Mouse (Mus musculus): ENCODE measurements around the gene Surf4.

Gene Surf4

GRCm38 (mm10) chr2:26930390-26930789, 3.3 kb downstream of the Surf4 start:
- DNase-seq (ENCODE audit: low spot score in 2 of 2), result peak in 1 of 2 experiments; percentile 60

DNA sequence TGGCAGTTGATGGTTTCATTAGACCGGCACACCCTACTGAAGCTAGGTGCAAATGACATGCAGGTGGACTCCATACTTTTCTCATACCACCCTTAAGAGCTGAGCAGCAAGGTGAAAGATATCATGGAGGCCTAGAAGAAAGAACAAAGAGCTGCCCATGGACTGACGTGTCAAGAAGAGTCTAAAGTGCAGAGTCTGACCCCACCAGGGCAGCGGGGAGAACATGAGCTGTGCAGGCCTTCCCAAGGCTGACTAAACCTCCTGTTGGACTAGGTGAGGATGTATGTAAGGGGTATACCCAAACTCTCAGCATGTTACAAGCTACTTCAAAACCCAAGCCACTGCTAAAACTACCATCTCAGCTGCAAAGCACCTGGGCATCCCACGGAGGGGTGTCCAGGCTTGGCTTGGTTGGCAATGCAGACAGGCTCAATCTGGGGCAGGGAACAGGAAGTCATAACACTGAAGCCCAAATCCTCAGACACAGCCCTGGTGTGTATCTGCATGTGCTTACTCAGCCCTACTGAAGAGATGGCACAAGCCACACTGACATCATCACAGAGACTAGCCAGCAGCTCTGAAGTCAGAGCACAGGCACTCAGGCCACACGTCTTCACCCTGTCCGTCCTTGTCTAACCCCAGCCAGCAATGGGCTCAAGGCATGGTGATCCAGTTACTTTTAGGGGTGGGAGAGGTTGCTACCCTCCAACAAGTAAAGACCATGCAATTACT, 5.8 kb downstream of the Surf4 start:
- DNase-seq (ENCODE audit: low spot score in 2 of 2), result no peak

DNA sequence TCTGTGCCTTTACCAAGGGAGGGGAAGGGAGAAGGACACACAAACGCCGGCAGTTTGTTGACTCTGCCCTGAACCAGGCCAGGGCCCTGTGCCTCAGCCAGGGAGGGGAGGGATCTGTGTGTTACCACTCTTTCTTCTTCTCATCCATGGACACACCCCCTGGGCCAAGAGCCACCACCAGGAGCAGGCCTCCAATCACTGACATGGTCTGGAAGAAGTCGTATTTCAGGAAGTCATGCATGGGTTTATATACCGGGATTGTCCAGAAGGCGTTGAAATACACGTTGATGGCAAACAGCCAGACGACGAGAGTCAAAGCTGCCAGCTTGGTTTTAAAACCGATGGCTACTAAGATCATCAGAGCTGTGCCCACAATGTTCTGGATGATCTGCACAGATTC, 11.9 kb downstream of the Surf4 start:
- DNase-seq (ENCODE audit: low spot score in 2 of 2), result no peak

GRCm38 (mm10) chr2:26920190-26920855, 13.4 kb downstream of the Surf4 start:
- no peak for DNase-seq (ENCODE audit: low spot score in 2 of 2)

- DNase-seq (ENCODE audit: low spot score in 2 of 2), result no peak
Measured at GRCm38 (mm10) chr2:26919684-26920083, 14.0 kb downstream of the Surf4 start.

- no peak for DNase-seq (ENCODE audit: low spot score in 2 of 2)
Measured at GRCm38 (mm10) chr2:26916738-26917137, 17.0 kb downstream of the Surf4 start.

- DNase-seq (ENCODE audit: low spot score in 2 of 2), result peak; percentile 81 to 83
Measured at GRCm38 (mm10) chr2:26915927-26916728, 17.6 kb downstream of the Surf4 start, which contains the start of the genes Surf2 and Surf1. Gene Surf2, plus strand, starts transcription at chr2:26916367. Gene Surf1, minus strand, starts transcription at chr2:26916530.

DNA sequence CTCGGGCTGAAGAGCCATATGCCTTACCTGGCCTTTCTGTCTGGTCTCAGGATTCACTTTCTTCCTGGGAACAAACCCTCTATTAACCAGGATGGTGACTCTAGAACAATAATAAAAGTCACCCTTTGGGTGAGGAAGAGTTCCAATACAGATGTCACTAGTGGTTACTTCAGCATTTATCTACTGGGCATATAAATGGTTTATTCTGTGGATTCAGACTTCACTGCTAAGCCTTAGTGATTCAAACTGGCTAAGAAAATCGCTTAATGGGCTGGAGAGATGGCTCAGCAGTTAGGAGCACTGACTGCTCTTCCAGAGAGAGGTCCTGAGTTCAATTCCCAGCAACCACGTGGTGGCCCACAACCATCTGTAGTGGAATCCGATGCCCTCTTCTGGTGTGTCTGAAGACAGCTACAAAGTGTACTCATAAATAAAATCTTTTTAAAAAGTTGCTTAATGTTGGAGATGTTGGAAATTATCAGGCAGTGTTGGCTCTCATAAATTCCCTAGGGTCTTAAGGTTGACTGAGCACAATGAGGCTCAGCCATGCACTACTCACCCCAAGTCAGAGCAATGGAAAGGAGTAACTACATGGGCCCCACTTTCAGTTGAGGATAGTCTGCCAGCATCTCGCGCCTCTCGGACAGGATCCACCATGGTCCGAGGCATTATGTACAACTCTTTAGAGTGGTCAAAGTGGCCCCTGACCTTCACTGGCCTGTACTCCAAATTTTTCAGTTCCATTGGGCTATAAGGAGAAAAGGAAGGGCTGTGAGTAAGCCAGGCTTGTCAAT, 19.4 kb downstream of the Surf4 start:
- no peak for DNase-seq (ENCODE audit: low spot score in 2 of 2)

DNA sequence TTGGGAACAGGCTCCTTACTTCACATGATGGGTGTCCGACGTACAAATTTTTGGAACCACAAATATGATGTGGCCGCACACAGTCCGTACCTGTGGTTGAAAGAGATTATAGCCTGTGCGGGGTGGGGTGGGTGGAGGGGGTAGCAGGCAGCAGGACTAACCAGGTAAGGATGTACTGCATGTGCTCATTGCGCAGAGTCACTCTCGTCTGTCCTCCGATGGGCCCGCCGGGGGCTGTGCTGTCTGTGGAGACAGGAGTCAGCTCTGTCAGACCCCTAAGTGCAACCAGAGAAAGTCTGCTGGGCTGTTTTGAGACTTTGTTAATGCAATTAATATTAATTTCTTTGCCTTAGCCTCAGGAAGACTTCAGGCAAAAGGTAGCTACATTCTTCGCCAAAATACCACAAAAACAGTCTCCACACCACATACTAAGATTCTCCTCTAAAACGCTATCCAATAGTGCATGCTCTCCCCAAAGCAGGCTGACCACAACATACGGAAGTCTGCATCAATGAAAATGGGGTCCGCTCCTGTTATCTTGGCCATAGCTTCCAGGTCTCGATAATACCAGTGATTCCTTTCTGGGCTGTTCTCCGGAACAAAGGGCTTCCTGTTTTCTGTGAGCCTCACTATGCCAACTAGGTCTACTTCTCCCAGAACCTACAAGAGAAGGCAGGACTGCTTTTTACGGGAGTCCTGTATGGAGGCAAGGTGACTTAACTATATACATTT, 20.1 kb downstream of the Surf4 start:
- no peak for DNase-seq (ENCODE audit: low spot score in 2 of 2)

GRCm38 (mm10) chr2:26912253-26912770, 21.4 kb downstream of the Surf4 start:
- DNase-seq (ENCODE audit: low spot score in 2 of 2), result no peak

- no peak for DNase-seq (ENCODE audit: low spot score in 2 of 2)
Measured at GRCm38 (mm10) chr2:26910994-26911765, 22.5 kb downstream of the Surf4 start.

GRCm38 (mm10) chr2:26910124-26910993, 23.4 kb downstream of the Surf4 start, which contains the start of the genes Med22 and Rpl7a:
Gene Med22, minus strand, starts transcription at chr2:26910677.
Gene Rpl7a, plus strand, starts transcription at chr2:26910764.
- peak; percentile 99 to 100 for DNase-seq (ENCODE audit: low spot score in 2 of 2)

DNA sequence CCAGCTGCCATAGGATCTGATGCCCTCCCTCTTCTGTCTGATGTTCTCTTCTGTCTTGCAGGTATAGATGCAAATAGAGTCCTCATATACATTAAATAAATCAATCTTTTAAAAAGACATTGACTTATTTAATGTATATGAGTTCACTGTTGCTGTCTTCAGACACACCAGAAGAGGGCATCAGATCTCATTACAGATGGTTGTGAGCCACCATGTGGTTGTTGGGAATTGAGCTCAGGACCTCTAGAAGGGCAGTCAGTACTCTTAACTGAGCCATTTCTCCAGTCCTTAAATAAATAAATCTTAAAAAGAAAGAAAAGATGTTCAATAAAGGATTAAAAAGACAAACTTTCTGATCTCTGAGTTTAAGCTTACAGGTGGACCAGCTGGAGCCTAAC, 24.3 kb downstream of the Surf4 start:
- no peak for DNase-seq (ENCODE audit: low spot score in 2 of 2)

GRCm38 (mm10) chr2:26908710-26909386, 24.9 kb downstream of the Surf4 start:
- DNase-seq (ENCODE audit: low spot score in 2 of 2), result no peak

DNA sequence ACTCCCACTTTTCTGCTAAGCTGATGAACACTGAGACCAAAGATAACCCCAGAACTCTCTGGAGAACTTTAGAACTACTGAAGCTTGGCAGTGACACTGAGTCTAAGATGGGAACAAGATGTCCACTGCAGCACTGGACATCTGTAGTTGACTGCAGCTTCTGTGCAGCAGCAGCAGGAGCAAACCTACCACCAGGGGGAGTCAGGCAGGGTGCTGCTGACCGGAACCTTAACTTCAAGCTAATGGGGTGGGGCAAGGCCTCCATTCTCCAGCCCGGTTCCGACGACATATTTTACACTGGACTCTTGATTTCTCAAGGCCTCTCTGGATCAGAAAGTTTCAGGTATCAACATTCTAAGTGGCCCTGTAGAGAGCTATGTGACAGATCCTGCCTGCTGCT, 26.6 kb downstream of the Surf4 start:
- DNase-seq (ENCODE audit: low spot score in 2 of 2), result no peak

DNA sequence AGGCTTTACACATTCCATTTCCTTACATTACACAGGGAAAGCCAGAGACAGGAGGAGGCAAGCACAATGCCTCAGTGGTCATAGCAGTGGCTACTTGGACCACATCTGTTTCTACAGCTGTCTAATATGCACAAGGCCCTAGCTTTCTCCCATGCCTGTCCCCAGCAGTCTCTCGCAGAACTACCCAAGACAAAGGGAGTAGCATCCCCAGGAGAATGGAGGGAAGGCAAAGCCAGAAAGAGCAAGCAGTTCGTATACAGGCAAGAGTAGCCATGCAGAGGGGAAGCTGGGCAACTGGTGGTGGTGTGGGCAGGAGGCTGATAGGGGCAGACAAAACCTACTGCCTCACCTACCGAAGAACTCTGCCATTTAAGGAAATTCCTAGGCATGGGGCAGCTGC, 27.3 kb downstream of the Surf4 start:
- no peak for DNase-seq (ENCODE audit: low spot score in 2 of 2)

GRCm38 (mm10) chr2:26905936-26906335, 27.8 kb downstream of the Surf4 start:
- DNase-seq (ENCODE audit: low spot score in 2 of 2), result no peak

GRCm38 (mm10) chr2:26903311-26903710, 30.4 kb downstream of the Surf4 start:
- DNase-seq (ENCODE audit: low spot score in 2 of 2), result no peak

All from heart, adult 9 months (tissue).